Mouse (Mus musculus): ENCODE measurements around the gene Dcdc2b.
A peak's percentile ranks its signal among the peaks of the same experiment; 100 is the strongest.

Gene Dcdc2b

DNA sequence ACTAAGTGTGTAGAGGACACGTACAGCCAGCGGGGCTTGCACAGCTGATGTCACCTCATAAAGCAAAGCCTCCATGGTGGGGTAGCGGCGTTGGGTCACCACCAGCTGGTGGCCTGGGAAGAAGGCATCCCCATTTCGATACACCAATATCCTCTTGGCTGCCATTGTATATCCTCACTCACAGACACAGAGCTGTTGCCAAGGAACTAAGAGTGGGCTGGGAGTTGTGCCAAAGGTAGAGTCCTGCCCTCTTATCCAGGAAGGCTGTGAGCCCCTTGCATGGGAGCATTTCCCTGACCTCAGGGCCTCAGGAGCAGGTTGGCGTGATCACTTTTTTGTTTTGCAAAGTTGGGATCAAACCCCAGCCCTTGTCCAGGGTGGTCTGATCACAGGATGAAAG, at the start of gene Dcdc2b:
Gene Dcdc2b, minus strand, starts transcription at position 165 of the 400 bp plus-strand sequence.
- no peak for DNase-seq

DNA sequence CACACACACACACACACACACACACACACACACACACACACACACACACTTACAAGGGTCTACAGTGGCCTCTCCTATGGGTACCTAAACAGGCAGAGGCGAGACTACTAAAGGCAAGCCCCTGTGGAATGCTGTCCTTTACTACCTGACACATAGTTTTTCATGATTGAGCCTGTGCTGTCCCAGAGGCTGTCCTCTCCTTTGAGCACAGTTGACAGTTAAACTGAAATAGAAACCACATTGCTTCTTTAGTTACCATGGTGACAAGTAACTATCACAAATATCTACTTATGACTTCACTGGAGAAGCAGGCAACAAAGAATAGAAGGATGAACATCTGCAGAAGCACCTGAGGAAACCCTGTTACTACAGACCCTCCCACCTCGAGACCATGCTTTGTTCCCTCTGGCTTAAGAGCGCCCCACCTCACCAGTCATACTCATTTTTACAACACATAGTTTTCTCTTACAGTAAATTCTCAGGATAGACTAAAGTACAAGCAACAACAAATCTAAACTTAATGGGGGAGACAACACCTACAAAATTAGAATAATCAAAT, 48.3 kb upstream of the Dcdc2b start:
- DNase-seq = no peak

DNA sequence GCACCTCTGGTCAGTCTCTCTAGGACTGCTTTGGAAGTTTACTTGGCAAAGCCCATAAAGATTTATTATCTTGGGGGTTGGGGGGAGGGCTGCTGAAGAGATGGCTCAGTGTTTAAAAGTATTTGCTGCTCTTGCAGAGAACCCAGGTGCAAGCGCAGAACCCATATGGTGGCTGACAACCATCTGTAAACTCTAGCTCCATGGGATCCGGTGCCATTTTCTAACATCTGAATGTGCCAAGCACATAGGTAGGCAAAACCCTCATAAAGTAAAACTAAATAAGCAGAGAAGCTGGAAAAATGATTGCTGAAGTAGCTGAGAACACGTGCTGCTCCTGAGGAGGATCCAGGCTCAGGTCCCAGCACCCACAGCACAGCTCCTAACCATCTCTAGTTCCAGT, 47.5 kb upstream of the Dcdc2b start:
- DNase-seq = no peak

DNA sequence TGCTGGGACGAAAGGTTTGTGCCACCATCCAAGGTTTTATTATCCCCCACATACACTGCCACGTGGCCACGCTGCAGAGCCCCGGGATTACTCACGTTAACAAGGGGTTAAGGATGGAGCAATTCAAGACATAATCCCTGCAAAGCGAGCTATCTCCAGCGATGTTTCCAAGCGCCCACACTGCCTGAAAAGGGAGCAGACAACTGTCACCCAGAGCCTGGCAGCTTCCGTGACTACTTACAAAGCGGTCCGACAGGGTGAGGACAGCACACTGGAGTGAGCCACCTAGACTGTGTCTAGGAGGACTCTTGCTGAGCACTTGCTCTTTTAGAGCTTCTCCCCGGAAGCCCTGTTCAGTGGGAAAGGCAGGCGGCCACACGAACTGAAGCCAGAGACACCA, 40.7 kb upstream of the Dcdc2b start:
- DNase-seq = no peak

GRCm38 (mm10) chr4:129650359-129650758, 36.3 kb upstream of the Dcdc2b start:
- DNase-seq = no peak

GRCm38 (mm10) chr4:129648656-129649055, 34.6 kb upstream of the Dcdc2b start:
- DNase-seq = no peak

DNA sequence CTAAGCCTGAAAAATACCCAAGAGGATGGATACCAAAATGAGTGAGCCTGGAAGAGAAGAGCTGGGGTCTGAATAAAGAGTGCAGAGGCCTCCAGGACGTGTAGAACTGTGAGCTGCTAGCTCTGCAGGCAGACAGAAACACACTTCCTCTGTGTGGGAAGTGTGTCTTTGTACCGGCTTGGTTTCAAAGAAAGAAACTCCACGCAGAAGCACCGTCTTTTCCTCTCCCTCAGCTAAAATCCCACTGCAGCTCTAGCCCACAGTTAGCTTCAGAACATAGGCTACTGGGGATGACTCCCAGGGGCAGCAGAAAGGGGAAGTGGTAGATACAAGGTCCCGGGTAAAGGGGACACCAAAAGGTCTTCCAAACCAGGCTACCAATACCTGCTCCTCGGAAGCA, 31.1 kb upstream of the Dcdc2b start:
- DNase-seq = no peak

DNA sequence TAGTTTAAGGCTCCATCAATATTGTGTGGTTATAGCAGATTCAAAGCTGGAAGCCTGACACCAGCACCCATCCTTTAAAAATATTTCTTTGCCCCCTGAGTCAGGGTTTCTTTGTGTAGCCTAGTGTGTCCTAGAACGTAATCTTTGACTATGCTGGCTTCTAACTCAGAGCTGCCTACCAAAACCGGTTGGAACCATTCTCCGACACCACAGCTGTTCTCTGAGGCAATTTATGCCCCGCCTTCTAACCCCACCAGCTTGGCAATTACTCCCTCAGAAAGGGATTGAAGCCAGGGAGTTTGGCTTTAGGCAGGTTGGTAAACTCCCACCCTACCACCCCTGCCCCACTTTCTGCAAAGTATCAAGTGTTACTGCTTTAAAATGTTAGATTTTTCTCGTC, 27.7 kb upstream of the Dcdc2b start:
- DNase-seq = peak in 1 of 2 experiments; percentile 22

DNA sequence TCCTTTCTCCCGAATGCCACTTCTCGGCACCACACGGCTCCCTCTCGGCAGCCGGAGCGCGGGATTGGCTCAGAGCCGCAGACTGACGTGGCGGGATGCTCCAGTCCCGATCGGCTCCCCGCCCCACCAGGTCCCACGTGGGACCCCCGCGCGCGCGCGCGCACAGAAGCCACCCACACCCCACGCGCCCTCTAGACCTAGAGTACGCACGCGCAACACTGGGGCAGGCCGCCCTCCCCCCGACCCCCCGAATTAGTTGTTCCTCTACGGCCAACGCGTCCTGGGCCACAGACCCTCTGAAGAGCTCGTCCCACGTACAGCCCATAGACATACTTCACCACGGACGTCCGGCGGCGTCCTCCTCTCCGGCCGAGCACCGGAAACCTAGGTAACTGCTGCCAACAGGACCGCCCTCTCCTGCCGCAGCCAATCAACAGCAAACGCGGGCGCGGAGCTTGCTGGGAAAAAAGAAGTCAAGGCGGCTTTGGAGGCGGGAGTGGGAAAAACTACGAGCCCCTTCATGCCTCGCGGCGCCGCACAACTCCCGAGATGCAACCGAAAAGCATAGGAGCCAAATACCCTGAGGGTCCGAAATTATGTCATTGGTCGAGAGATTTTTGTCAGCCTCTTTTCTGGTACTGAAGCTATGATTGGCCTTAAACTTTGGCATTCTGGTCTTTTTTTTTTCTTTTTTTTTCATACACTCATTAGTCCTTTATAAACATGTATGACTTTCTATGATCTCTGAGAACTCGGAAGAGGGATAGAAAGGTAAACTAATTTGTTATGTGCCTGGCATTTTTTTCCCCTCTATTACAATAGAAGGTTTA, 26.8 kb upstream of the Dcdc2b start, which contains the start of gene Txlna:
Gene Txlna, minus strand, starts transcription at position 428 of the 830 bp plus-strand sequence.
- peak; percentile 97 to 98 for DNase-seq

GRCm38 (mm10) chr4:129640101-129640637, 26.1 kb upstream of the Dcdc2b start:
- DNase-seq = peak; percentile 43 to 69

- DNase-seq = no peak
Observed at GRCm38 (mm10) chr4:129639221-129639620, 25.2 kb upstream of the Dcdc2b start.

DNA sequence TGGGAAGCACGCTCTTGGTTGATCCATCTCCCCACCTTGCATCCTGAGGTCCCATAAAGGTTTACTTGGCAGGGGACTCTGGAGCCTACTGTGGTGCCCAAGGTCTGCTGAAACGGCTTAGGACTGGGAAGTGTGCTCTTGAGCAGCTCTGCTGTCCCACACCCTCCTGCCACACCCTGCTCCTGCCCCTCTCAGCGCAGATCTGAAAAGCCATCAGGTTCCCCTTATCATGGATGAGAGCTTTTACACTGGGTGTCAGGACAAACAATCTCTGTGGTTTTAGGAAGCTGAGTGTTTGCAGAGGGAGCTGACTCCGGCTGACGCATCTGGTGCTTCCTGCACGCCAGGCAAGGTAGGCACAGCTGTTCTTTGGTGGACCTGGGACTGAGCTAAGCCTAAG, 19.8 kb upstream of the Dcdc2b start:
- DNase-seq = no peak

- no peak for DNase-seq
Observed at GRCm38 (mm10) chr4:129631867-129632266, 17.8 kb upstream of the Dcdc2b start.

DNA sequence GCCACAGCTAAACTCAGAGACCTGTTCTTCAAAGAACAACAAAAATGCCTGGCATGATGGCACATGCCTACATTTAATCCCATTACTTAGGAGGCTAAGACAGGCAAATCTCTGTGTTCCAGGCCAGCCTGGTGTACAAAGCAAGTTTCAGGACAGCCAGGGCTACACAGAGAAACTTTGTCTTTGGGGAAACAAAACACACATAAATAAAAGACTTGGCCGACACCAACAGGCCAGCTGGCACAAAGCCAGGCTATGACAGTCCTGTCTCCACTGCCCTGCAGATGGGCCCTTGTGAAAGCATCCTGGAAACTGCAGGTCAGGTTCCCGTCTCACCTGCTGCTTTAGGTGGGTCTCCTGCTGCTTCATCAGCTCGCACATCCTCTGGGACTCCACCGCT, 16.9 kb upstream of the Dcdc2b start:
- peak; percentile 51 to 59 for DNase-seq

- no peak for DNase-seq
Observed at GRCm38 (mm10) chr4:129626035-129626434, 12.0 kb upstream of the Dcdc2b start.

DNA sequence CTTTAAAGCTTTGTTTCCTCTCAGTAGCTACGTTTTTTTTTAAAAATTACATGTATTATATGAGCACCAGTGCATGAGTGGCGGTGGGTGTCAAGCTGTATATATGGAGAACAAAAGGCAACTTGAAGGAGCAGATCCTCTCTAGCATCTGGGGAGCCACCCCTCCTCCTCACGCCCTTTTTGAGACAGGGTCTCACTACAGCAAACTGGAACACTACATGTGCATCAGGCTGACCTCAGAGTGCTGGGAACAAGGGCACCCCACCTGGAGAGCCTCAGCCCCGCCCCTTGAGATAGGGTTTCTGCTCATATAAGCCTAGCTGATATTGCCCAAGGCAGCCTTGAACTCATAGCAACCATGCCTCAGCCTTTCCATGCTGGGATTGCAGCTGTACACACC, 11.4 kb upstream of the Dcdc2b start:
- DNase-seq = no peak

DNA sequence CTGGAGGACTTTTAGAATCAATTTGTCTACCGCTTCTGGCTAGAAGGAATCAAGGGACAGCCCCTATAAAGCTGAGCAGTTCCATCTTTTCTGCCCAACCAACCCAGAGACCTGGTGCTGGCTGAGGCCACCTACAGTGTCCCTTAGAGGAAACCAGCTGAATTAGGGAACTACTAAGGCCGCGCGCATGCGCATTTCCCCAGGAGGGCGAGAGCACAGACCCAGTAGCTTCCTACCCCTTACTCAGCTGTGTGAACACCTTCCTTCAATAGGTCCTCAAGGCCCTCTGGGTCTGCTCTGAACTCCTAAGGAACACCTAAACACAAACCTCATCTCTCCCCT, 10.9 kb upstream of the Dcdc2b start:
- DNase-seq = peak; percentile 73 to 76

- peak; percentile 80 to 90 for DNase-seq
Observed at GRCm38 (mm10) chr4:129624281-129625028, 10.4 kb upstream of the Dcdc2b start.

GRCm38 (mm10) chr4:129623681-129624091, 9.6 kb upstream of the Dcdc2b start, which contains the start of gene Ccdc28b:
Ccdc28b (minus strand) TSS chr4:129623947.
- peak; percentile 55 to 69 for DNase-seq

GRCm38 (mm10) chr4:129622803-129623535, 8.9 kb upstream of the Dcdc2b start:
- DNase-seq = no peak

GRCm38 (mm10) chr4:129622120-129622802, 8.2 kb upstream of the Dcdc2b start:
- DNase-seq = no peak

- DNase-seq = peak in 1 of 2 experiments; percentile 34
Observed at GRCm38 (mm10) chr4:129621283-129621841, 7.3 kb upstream of the Dcdc2b start.
